Mouse (Mus musculus): Measurements from ENCODE around the gene Krtap15.

DNA sequence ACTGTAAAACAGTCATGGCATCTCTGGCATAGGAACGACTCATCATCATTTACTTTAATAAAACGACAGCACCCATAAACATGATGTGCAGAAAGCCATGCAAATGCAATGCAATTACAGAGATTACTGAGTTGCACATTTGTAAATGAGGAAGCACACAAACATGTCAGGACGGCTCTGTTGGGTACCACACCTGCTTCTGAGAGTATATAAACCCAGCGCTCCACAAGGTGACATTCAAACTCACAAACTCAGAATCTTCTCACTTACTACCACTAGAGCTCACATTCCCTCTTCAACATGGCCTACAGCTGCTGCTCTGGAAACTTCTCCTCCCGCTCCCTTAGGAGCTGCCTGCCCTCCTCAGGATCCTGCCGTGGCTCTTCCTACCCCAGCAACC, 42.4 kb upstream of the Krtap15 start, which contains the start of gene Gm5965:
- no peak for TF ChIP-seq CTCF (IDR thresholded peaks at IDR 0.05; ENCODE audit: insufficient read depth, low read depth, low read length)
- TF ChIP-seq POLR2A (IDR thresholded peaks at IDR 0.05; ENCODE audit: insufficient read depth, low read depth, low read length), result no peak
